Mouse (Mus musculus): ENCODE measurements at regions not wholly inside any gene's neighbourhood (a gene's known extent, or its start where the extent isn't known, plus 50 kb on each side); places are given as distances from the start of the nearest gene placed in this dataset.

- H3K4me3 ChIP-seq = no peak overlapping the region
- no peaks in the 10 kb centered on the region for H3K36me3 ChIP-seq
- no peak overlapping the region for H3K4me2 ChIP-seq (replicated peaks)
- no peaks in the 10 kb centered on the region for H3K27me3 ChIP-seq
- ATAC-seq (ENCODE audit: low FRiP score) = no peak
- peaks cover 9% of the 10 kb centered on the region for H3K4me1 ChIP-seq
- H3K9ac ChIP-seq = no peak overlapping the region
- no peaks in the 10 kb centered on the region for H3K9me3 ChIP-seq (replicated peaks)
- WGBS = 73% methylated on average over 6 of the region's 6 CpGs
- no peak overlapping the region for H3K27ac ChIP-seq
Observed at GRCm38 (mm10) chr13:48104766-48105165, 156.3 kb upstream of the Id4 start.

DNA sequence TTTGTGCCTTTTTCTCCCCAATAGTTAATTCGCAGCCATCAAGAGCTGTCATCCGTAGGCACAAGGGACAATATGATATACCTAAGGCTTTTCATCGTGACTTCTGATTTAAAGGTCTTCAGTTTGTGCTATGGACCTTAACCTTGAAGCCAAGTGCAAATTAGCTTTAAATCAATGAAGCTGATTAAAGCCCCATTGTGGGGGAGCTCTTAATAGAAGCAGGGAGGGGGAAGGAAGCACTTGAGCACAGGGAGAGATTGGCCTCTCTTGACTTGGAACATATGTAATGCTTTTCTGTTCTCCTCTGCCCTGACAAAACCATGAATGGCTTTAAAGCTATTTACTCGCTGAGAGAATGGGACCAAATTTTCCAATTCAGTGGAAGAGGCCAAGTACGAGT, 154.1 kb upstream of the Id4 start:
- H3K36me3 ChIP-seq = no peaks in the 10 kb centered on the region
- no peak overlapping the region for H3K4me3 ChIP-seq
- no peaks in the 10 kb centered on the region for H3K27me3 ChIP-seq
- H3K4me2 ChIP-seq (replicated peaks) = no peak overlapping the region
- no peaks in the 10 kb centered on the region for H3K9me3 ChIP-seq (replicated peaks)
- no peak overlapping the region; the same call in 1 of the 2 replicates for H3K27ac ChIP-seq
- WGBS = 52% methylated on average over 5 of the region's 5 CpGs
- ATAC-seq (ENCODE audit: low FRiP score) = no peak
- no peak overlapping the region for H3K9ac ChIP-seq
- H3K4me1 ChIP-seq = peaks cover 6% of the 10 kb centered on the region

GRCm38 (mm10) chr13:48115890-48116289, 145.1 kb upstream of the Id4 start:
- H3K27ac ChIP-seq = no peak overlapping the region
- H3K4me3 ChIP-seq = no peak overlapping the region
- 83% methylated on average over 7 of the region's 7 CpGs for WGBS
- no peaks in the 10 kb centered on the region for H3K27me3 ChIP-seq
- no peak overlapping the region for H3K4me2 ChIP-seq (replicated peaks)
- ATAC-seq (ENCODE audit: low FRiP score) = no peak
- H3K4me1 ChIP-seq = no peaks in the 10 kb centered on the region
- H3K9me3 ChIP-seq (replicated peaks) = no peaks in the 10 kb centered on the region
- H3K36me3 ChIP-seq = no peaks in the 10 kb centered on the region
- H3K9ac ChIP-seq = no peak overlapping the region

- no peak overlapping the region for H3K27ac ChIP-seq
- H3K9ac ChIP-seq = no peak overlapping the region
- ATAC-seq (ENCODE audit: low FRiP score) = 0 out of 2 replicates have a peak, but pooled peaks have one; percentile 42
- peaks cover 25% of the 10 kb centered on the region for H3K4me1 ChIP-seq
- no peaks in the 10 kb centered on the region for H3K36me3 ChIP-seq
- H3K4me2 ChIP-seq (replicated peaks) = no peak overlapping the region
- no peaks in the 10 kb centered on the region for H3K9me3 ChIP-seq (replicated peaks)
- WGBS = 44% methylated on average over 6 of the region's 6 CpGs
- H3K4me3 ChIP-seq = no peak overlapping the region
- no peaks in the 10 kb centered on the region for H3K27me3 ChIP-seq
Observed at GRCm38 (mm10) chr13:48126582-48126981, 134.4 kb upstream of the Id4 start.

DNA sequence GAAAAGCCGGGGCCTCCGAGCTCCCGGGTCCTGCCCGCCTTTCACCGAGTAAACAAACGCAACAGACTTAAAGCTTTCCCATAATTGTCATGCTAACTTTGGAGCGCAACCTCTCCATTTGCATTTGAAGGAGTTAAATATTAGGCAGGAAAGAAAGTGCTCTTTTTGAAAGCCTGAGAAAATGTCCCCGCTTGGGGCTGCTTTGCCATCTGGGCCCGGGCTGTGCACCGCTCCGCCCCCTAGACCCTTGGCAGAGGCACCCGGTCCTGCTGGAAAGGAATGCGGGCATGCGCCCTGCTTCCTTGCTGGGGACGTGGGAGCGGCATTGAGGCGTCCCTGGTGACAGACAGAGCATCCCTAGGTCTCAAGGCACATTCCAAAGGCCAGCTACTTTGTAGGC, 130.3 kb upstream of the Id4 start:
- peak overlapping the region; percentile 77; the same call in 1 of the 2 replicates for H3K27ac ChIP-seq
- peak; percentile 88 for ATAC-seq (ENCODE audit: low FRiP score)
- under 1% methylated on average over 17 of the region's 17 CpGs for WGBS
- no peak overlapping the region for H3K9ac ChIP-seq
- H3K4me2 ChIP-seq (replicated peaks) = peak overlapping the region; percentile 37
- H3K27me3 ChIP-seq = no peaks in the 10 kb centered on the region
- peaks cover 35% of the 10 kb centered on the region for H3K4me1 ChIP-seq
- H3K4me3 ChIP-seq = peak overlapping the region; percentile 11; the same call in 1 of the 2 replicates
- no peaks in the 10 kb centered on the region for H3K9me3 ChIP-seq (replicated peaks)
- H3K36me3 ChIP-seq = no peaks in the 10 kb centered on the region

DNA sequence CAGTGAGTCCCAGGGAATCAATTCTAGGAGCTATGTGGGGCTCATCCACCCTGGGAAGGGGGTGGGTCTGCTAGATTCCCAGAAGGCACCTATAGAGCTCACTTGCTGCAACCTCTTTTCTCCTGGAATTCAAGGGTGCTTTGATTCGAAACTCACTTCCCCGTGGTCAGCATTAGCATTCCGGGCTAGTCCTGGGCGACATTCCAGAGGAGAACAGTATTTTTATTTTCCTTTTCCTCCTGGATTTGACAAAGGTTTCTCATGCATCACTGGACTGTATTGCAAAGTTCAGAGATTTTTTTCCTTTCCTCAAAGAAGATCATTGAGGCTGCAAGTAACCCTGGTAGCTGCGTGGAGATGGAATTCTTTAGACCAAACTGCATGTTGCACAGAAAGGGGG, 129.3 kb upstream of the Id4 start:
- Histone ChIP-seq H3K27ac (peak overlapping the region; percentile 77), H3K9ac (no peak overlapping the region), H3K27me3 (no peaks in the 10 kb centered on the region), H3K4me1 (peaks cover 34% of the 10 kb centered on the region), H3K9me3 (replicated peaks) (no peaks in the 10 kb centered on the region), H3K4me2 (replicated peaks) (no peak overlapping the region), H3K4me3 (no peak overlapping the region), H3K36me3 (no peaks in the 10 kb centered on the region)
- ATAC-seq (ENCODE audit: low FRiP score) = peak; percentile 13
- 5% methylated on average over 5 of the region's 5 CpGs for WGBS

- Histone ChIP-seq H3K27ac (no peak overlapping the region), H3K27me3 (no peaks in the 10 kb centered on the region), H3K9ac (no peak overlapping the region), H3K4me2 (replicated peaks) (no peak overlapping the region), H3K4me3 (no peak overlapping the region), H3K4me1 (no peaks in the 10 kb centered on the region), H3K36me3 (no peaks in the 10 kb centered on the region), H3K9me3 (replicated peaks) (no peaks in the 10 kb centered on the region)
- WGBS = 92% methylated on average over 5 of the region's 5 CpGs
- ATAC-seq (ENCODE audit: low FRiP score) = no peak
Observed at GRCm38 (mm10) chr13:48145976-48146375, 115.1 kb upstream of the Id4 start.

- Histone ChIP-seq H3K27me3 (no peaks in the 10 kb centered on the region), H3K9ac (no peak overlapping the region), H3K4me3 (no peak overlapping the region), H3K36me3 (no peaks in the 10 kb centered on the region), H3K4me2 (replicated peaks) (no peak overlapping the region), H3K4me1 (no peaks in the 10 kb centered on the region), H3K27ac (no peak overlapping the region), H3K9me3 (replicated peaks) (no peaks in the 10 kb centered on the region)
- ATAC-seq (ENCODE audit: low FRiP score) = no peak
- 79% methylated on average over 7 of the region's 7 CpGs for WGBS
Observed at GRCm38 (mm10) chr13:48147061-48147460, 114.0 kb upstream of the Id4 start.

DNA sequence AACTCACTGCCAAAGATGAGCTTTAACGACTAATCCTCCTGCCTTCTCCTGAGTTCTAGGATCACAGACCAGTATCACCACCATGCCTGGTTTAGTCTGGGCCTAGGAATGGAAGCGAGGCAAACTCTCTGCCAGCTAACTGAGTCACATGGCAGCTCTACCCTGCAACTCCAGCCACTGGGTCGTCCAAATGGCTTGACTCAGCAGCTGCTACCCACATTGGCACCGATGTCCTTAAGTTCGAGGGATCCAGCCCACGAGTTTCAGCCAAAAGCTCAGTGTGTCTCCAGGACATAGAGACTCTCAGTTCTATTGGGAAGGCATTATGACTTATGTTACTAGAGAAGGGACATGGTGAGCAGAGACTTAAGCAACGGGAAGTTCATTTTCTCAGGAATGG, 107.8 kb upstream of the Id4 start:
- no peak overlapping the region for H3K4me2 ChIP-seq (replicated peaks)
- WGBS = 50% methylated on average over 7 of the region's 7 CpGs

GRCm38 (mm10) chr13:48153684-48154413, 107.2 kb upstream of the Id4 start:
- Histone ChIP-seq H3K4me1 (peaks cover 25% of the 10 kb centered on the region), H3K36me3 (no peaks in the 10 kb centered on the region), H3K4me2 (replicated peaks) (no peak overlapping the region), H3K4me3 (no peak overlapping the region), H3K27me3 (no peaks in the 10 kb centered on the region), H3K9ac (no peak overlapping the region), H3K9me3 (replicated peaks) (no peaks in the 10 kb centered on the region), H3K27ac (peak overlapping the region; percentile 60)
- ATAC-seq (ENCODE audit: low FRiP score) = no peak; the same call in 1 of the 2 replicates
- 49% methylated on average over 7 of the region's 7 CpGs for WGBS

More for the DNA sequence above, 107.8 kb upstream of the Id4 start:
- Histone ChIP-seq H3K4me1 (peaks cover 19% of the 10 kb centered on the region), H3K4me3 (no peak overlapping the region), H3K36me3 (no peaks in the 10 kb centered on the region), H3K27me3 (no peaks in the 10 kb centered on the region), H3K27ac (peak overlapping the region; percentile 60), H3K9ac (no peak overlapping the region), H3K9me3 (replicated peaks) (no peaks in the 10 kb centered on the region)
- no peak for ATAC-seq (ENCODE audit: low FRiP score)

GRCm38 (mm10) chr13:48154414-48155105, 106.5 kb upstream of the Id4 start:
- Histone ChIP-seq H3K4me1 (peaks cover 32% of the 10 kb centered on the region), H3K4me2 (replicated peaks) (no peak overlapping the region), H3K36me3 (no peaks in the 10 kb centered on the region), H3K9ac (no peak overlapping the region), H3K4me3 (no peak overlapping the region), H3K27ac (peak overlapping the region; percentile 60), H3K9me3 (replicated peaks) (no peaks in the 10 kb centered on the region), H3K27me3 (0 out of 2 replicates have a peak, but pooled peaks cover 2% of the 10 kb centered on the region)
- peak; percentile 33; the same call in 1 of the 2 replicates for ATAC-seq (ENCODE audit: low FRiP score)
- WGBS = 20% methylated on average over 6 of the region's 6 CpGs

- 0 out of 2 replicates have a peak, but pooled peaks cover 4% of the 10 kb centered on the region for H3K27me3 ChIP-seq
- no peak overlapping the region for H3K4me3 ChIP-seq
- H3K4me1 ChIP-seq = peaks cover 31% of the 10 kb centered on the region
- no peaks in the 10 kb centered on the region for H3K36me3 ChIP-seq
- no peaks in the 10 kb centered on the region for H3K9me3 ChIP-seq (replicated peaks)
- H3K4me2 ChIP-seq (replicated peaks) = peak overlapping the region; percentile 36
- no peak overlapping the region; the same call in 1 of the 2 replicates for H3K27ac ChIP-seq
- 17% methylated on average over 15 of the region's 15 CpGs for WGBS
- ATAC-seq (ENCODE audit: low FRiP score) = peak; percentile 75
- H3K9ac ChIP-seq = no peak overlapping the region
Observed at GRCm38 (mm10) chr13:48159020-48159910, 101.8 kb upstream of the Id4 start.

Data from hindbrain, embryonic 12.5 days (tissue).